ENCODE assay signal across 11 mouse cellular contexts in genomic region chr13:24527812-24528531, GRCm38 (mm10). TPM values are rescaled to one million over a fixed set of nuclear protein-coding genes. Genes with fewer than 3 reads are reported as not detected.
DNase-seq lines count a peak whose midpoint lies in the region; ATAC-seq lines count a peak whose summit lies in the region.
"Had no signal": no experiment of that assay in that cellular context is flagged by ENCODE, and none has a peak within 500 bp of the region (broad histone marks: within the 10 kb centered on the region; RNA-seq: fewer than 3 reads in every experiment).

No protein-coding gene starts in this region.

- no peaks in the 10 kb centered on the region for H3K36me3 ChIP-seq in hindbrain, embryonic 16.5 days (ENCODE audit: control insufficient read depth, insufficient read depth, low read length)
- H3K36me3 ChIP-seq in hindbrain, embryonic 11.5 days (ENCODE audit: control insufficient read depth, insufficient read depth, low read length) = no peaks in the 10 kb centered on the region
- no peaks in the 10 kb centered on the region for H3K36me3 ChIP-seq in neural tube, embryonic 15.5 days
- H3K36me3 ChIP-seq: limb, embryonic 13.5 days had no signal

- no peak for DNase-seq in hindbrain, embryonic 11.5 days (ENCODE audit: low spot score)
- peak; percentile 18 for DNase-seq in right cerebral cortex, postnatal 14 days
- DNase-seq in right cerebral cortex, postnatal 25 days = no peak
- peak; percentile 30 for DNase-seq in c-Kit-negative CD71-positive TER-119-positive erythroid progenitor cells, embryonic 14.5 days (ENCODE audit: low read depth, low spot score)
- no peak for DNase-seq in retina, postnatal 1 day
- no peak for DNase-seq in thymus, postnatal 0 days (ENCODE audit: low spot score)
- DNase-seq: gastrocnemius, postnatal 10 days had no signal

- H3K9ac ChIP-seq in hindbrain, embryonic 16.5 days (ENCODE audit: low read depth, low read length) = no peak overlapping the region
- H3K9ac ChIP-seq in hindbrain, embryonic 11.5 days (ENCODE audit: low read depth, low read length) = no peak overlapping the region
- H3K9ac ChIP-seq in neural tube, embryonic 15.5 days (replicated peaks) = no peak overlapping the region
- H3K9ac ChIP-seq: limb, embryonic 13.5 days had no signal

- no peaks in the 10 kb centered on the region for H3K9me3 ChIP-seq in hindbrain, embryonic 16.5 days (ENCODE audit: control insufficient read depth, low read length)
- H3K9me3 ChIP-seq in hindbrain, embryonic 11.5 days (ENCODE audit: control insufficient read depth, low read length) = no peaks in the 10 kb centered on the region
- no peaks in the 10 kb centered on the region for H3K9me3 ChIP-seq in neural tube, embryonic 15.5 days (replicated peaks)
- H3K9me3 ChIP-seq: limb, embryonic 13.5 days had no signal

- 46% methylated on average over 5 of the region's 5 CpGs for WGBS in hindbrain, embryonic 16.5 days
- 62% methylated on average over 5 of the region's 5 CpGs for WGBS in hindbrain, embryonic 11.5 days
- WGBS in neural tube, embryonic 15.5 days = 22% methylated on average over 5 of the region's 5 CpGs

- H3K4me3 ChIP-seq in hindbrain, embryonic 16.5 days (ENCODE audit: low read length) = no peak overlapping the region
- no peak overlapping the region for H3K4me3 ChIP-seq in hindbrain, embryonic 11.5 days (ENCODE audit: low read depth, low read length)
- no peak overlapping the region for H3K4me3 ChIP-seq in neural tube, embryonic 15.5 days (replicated peaks)
- H3K4me3 ChIP-seq: limb, embryonic 13.5 days had no signal

- no peak overlapping the region for H3K27ac ChIP-seq in hindbrain, embryonic 16.5 days (ENCODE audit: low read depth, low read length)
- H3K27ac ChIP-seq in hindbrain, embryonic 11.5 days (ENCODE audit: low read depth, low read length) = no peak overlapping the region
- H3K27ac ChIP-seq in neural tube, embryonic 15.5 days (replicated peaks) = no peak overlapping the region
- H3K27ac ChIP-seq: limb, embryonic 13.5 days had no signal

- ATAC-seq in hindbrain, embryonic 16.5 days = peak; percentile 6; the same call in 1 of the 2 replicates
- ATAC-seq in hindbrain, embryonic 11.5 days (ENCODE audit: low FRiP score) = no peak
- peak; percentile 50; the same call in 1 of the 2 replicates for ATAC-seq in neural tube, embryonic 15.5 days (ENCODE audit: low FRiP score)
- ATAC-seq: activated CD4-positive, CD25-positive, alpha-beta regulatory T cell, adult 4 months had no signal

- H3K4me2 ChIP-seq in hindbrain, embryonic 16.5 days (ENCODE audit: low read length) = no peak overlapping the region
- no peak overlapping the region for H3K4me2 ChIP-seq in hindbrain, embryonic 11.5 days (replicated peaks; ENCODE audit: low read depth, low read length)
- no peak overlapping the region for H3K4me2 ChIP-seq in neural tube, embryonic 15.5 days
- H3K4me2 ChIP-seq: limb, embryonic 13.5 days had no signal

- no peaks in the 10 kb centered on the region for H3K4me1 ChIP-seq in hindbrain, embryonic 16.5 days (ENCODE audit: control insufficient read depth, insufficient read depth, low read depth, low read length)
- H3K4me1 ChIP-seq in hindbrain, embryonic 11.5 days (replicated peaks; ENCODE audit: control insufficient read depth, insufficient read depth, low read length) = no peaks in the 10 kb centered on the region
- H3K4me1 ChIP-seq in neural tube, embryonic 15.5 days = no peaks in the 10 kb centered on the region
- H3K4me1 ChIP-seq: limb, embryonic 13.5 days had no signal

- H3K27me3 ChIP-seq in hindbrain, embryonic 16.5 days (replicated peaks; ENCODE audit: control insufficient read depth, insufficient read depth, low read length) = no peaks in the 10 kb centered on the region
- no peaks in the 10 kb centered on the region for H3K27me3 ChIP-seq in hindbrain, embryonic 11.5 days (ENCODE audit: control insufficient read depth, insufficient read depth, low read length)
- no peaks in the 10 kb centered on the region for H3K27me3 ChIP-seq in neural tube, embryonic 15.5 days (replicated peaks)
- H3K27me3 ChIP-seq: limb, embryonic 13.5 days had no signal

RNA-seq across cellular contexts. Expression of gene Ripor2, which starts 54.0 kb away (rescaled TPM):
- polyA plus RNA-seq in hindbrain, embryonic 16.5 days (2015; fragmentation: Nextera tagmentation; extraction: Ambion mirVana) = 19.1 and 22.8 TPM in 2 replicates
- 9.5 and 10.4 TPM in 2 replicates for polyA plus RNA-seq in hindbrain, embryonic 11.5 days (2014; fragmentation: Nextera tagmentation; extraction: Ambion mirVana)
- 21.3 and 24.0 TPM in 2 replicates for polyA plus RNA-seq in neural tube, embryonic 15.5 days (2015; fragmentation: Nextera tagmentation; extraction: Ambion mirVana)
- 16.3 and 18.6 TPM in 2 replicates for polyA plus RNA-seq in thymus, postnatal 0 days (2015; fragmentation: Nextera tagmentation; extraction: Ambion mirVana)

Comparison
In these comparisons a context has a peak if more than half of its experiments do, and no peak if none do; other contexts are left out.
1. DNase-seq: peak in right cerebral cortex, postnatal 14 days (single experiment) and c-Kit-negative CD71-positive TER-119-positive erythroid progenitor cells, embryonic 14.5 days (single experiment); none in hindbrain, embryonic 11.5 days (single experiment), right cerebral cortex, postnatal 25 days (single experiment), retina, postnatal 1 day (single experiment) and thymus, postnatal 0 days (single experiment).